Mouse (Mus musculus): ENCODE results near the gene Glt1d1.

DNA sequence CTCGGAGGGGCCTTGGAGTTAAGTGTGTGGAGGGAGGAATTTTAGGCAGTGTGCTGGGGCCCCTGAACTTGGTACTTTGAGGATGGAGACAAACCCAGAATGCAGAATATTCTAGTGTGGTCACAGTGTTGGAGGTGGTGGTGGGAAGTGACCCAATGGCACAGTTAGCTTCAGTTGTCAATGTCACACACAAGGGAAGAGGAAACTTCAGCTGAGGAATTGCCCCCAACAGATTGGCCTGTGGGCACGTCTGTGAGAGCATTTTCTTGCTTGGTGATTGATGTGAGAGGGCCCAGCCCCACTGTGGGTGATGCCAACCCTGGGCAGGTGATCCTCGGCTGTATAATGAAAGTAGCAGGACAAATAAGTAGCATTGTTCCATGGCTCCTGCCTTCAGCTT is 13.2 kb upstream of the Glt1d1 start:
- TF ChIP-seq CTCF (conservative IDR thresholded peaks at IDR 0.05; ENCODE audit: insufficient read depth, insufficient read length, low read depth, low read length) (no peak), POLR2A (IDR thresholded peaks at IDR 0.05; ENCODE audit: low read depth, low read length) (no peak)

Measured in kidney, adult 2 months (tissue).